Mouse (Mus musculus) CD4-positive helper T cell, adult 2 months (primary cell): ENCODE measurements around the gene Olfr1404.
"Not testable (repeated sequence)": the region's sequence is repeated elsewhere in the genome, so short reads cannot be mapped to it uniquely, and the experiment has no call there.

Experiments
- DNase-seq: peaks from one replicate; pipeline ENCODE4 v3.0.0-alpha.2; 2012; ENCODE audit warnings: low read depth, missing footprints, low spot score

Olfr1404 gene

GRCm38 (mm10) chr1:173212092-173212491, at the start of gene Olfr1404:
Gene Olfr1404 (plus strand): TSS chr1:173212392.
- DNase-seq, result no peak

GRCm38 (mm10) chr1:173174154-173174842, 37.9 kb upstream of the Olfr1404 start:
- DNase-seq, result no peak

- DNase-seq, result no peak
Measured at GRCm38 (mm10) chr1:173190540-173190939, 21.7 kb upstream of the Olfr1404 start, which contains the start of gene Olfr1406. Gene Olfr1406 (minus strand): TSS chr1:173190640.

DNA sequence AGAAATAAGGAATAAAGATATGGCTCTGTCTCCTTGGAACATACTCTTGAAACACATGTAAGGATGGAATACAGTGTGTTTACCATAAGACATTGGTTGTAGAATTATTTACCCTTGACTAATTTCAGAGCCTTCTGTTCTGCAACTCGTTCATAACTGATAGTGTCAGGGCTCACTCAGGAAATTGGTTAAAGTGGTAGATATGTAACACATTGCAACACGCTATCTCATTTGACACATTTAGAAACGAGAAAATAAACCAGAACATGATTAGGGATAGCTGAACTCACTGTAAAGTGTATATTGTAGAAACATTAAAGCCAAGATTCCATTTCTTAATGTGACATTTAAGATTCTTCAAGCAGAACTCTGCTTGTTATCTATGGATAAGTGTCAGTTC, 20.1 kb upstream of the Olfr1404 start:
- DNase-seq, result no peak

DNA sequence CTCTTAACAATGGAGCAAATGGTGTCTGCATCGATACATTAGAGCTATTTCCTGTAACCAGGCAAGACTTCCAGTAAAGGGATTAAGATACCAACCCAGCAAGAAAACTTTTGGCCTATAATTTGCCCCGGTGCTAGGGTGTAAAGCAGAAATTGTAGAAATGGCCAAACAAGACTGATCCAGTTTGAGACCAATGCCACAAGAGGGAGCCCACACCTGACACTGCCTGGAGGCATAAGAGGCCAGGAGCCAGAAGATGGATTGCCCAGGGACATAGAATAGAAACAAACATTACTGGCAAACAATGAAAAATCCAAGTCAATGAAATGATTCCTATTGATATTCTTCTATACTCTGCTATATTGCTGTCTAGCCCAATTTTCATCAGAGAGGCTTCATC, 15.8 kb upstream of the Olfr1404 start:
- DNase-seq, result no peak

GRCm38 (mm10) chr1:173197508-173197907, 14.7 kb upstream of the Olfr1404 start, which contains the start of gene Olfr218:
Gene Olfr218 (plus strand): TSS chr1:173197808.
- no peak for DNase-seq

GRCm38 (mm10) chr1:173216481-173216880, 4.3 kb downstream of the Olfr1404 start:
- no peak for DNase-seq

- no peak for DNase-seq
Measured at GRCm38 (mm10) chr1:173227081-173227480, 14.9 kb downstream of the Olfr1404 start, which contains the start of gene Fcer1a. Gene Fcer1a (minus strand): TSS chr1:173227214.

DNA sequence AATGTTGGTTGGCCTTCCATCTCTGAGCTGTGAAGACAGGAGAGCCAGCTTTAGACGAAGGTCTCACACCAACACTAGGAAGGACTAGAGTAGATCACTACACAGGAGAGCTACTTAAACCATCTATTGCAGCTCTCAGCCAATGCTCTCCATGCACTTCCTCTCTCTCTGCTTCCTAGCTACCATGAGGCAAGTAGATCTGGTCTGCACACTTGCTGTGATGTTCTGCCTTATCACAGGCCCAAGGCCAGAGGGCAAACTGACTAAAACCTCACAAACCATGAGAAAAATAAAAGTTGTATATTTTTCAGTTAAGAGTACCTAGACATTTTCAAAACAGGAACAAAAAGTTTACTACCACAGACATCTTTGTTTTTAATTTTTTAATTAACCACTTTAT, 24.8 kb downstream of the Olfr1404 start:
- DNase-seq, result not testable (repeated sequence)

GRCm38 (mm10) chr1:173249888-173250287, 37.7 kb downstream of the Olfr1404 start:
- DNase-seq, result no peak

- DNase-seq, result no peak
Measured at GRCm38 (mm10) chr1:173265701-173266100, 53.5 kb downstream of the Olfr1404 start, which contains the start of gene Olfr418. Gene Olfr418 (plus strand): TSS chr1:173266001.
